8 mouse cellular contexts compared by ENCODE assay signal in the genomic region with DNA sequence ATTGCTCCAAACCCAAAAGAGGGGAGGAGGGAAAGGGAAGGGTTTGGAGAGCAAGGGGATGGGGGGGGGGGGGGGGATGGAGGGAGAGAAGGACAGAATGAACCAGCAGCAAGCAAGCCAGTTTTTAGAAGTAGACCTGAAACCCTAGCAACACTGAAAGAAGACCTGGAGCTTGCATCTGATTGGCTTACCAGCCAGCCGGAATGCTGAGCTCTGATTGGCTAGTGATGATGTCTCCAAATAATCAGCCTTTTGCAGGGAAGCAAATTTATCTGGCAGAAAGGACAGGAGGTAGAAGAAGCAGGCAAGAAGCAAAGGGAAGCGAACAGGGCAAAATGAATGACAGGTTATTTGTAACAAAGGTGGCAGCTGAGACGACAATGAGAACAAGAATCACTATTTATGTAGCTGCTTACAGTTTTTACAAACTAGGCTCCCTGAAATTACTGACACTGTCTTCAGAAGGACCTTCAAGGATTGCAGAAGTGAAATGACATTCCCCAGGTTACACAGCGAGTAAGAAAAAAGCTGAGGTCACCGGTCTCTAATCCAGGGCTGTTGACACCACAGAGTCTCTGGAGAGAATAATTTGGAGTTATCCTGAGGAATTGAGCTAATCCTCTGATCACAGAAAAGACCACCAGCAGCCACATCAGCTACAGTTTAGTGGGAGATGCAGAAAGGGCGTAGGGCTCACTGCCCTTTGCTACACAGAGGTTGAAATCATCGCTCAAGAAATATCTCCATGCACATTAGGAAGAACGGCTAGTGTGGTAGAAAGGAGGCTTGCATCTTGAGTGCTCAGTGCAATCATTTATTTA.
DNase-seq lines count a peak whose midpoint lies in the region; ATAC-seq and TF ChIP-seq lines count a peak whose summit lies in the region.

No protein-coding gene starts in this region.

- WGBS in forebrain, embryonic 11.5 days = 44% methylated on average over 8 of the region's 8 CpGs

- no peak overlapping the region for H3K27ac ChIP-seq in forebrain, embryonic 11.5 days (ENCODE audit: low read depth, low read length)

- no peak overlapping the region for H3K9ac ChIP-seq in forebrain, embryonic 11.5 days (ENCODE audit: low read length)

- H3K9me3 ChIP-seq in forebrain, embryonic 11.5 days (ENCODE audit: control insufficient read depth, low read length) = no peaks in the 10 kb centered on the region

- no peak overlapping the region for H3K4me3 ChIP-seq in forebrain, embryonic 11.5 days (ENCODE audit: low read depth, low read length)
- H3K4me3 ChIP-seq in myocyte = no peak overlapping the region

- no peaks in the 10 kb centered on the region for H3K36me3 ChIP-seq in forebrain, embryonic 11.5 days (ENCODE audit: control insufficient read depth, insufficient read depth, low read length)
- H3K36me3 ChIP-seq in myocyte (ENCODE audit: control insufficient read depth, insufficient read depth) = no peaks in the 10 kb centered on the region

- H3ac ChIP-seq in myocyte (ENCODE audit: control insufficient read depth, insufficient read length) = no peak overlapping the region

- no peaks in the 10 kb centered on the region for H3K79me2 ChIP-seq in myocyte (ENCODE audit: control insufficient read depth, insufficient read depth)

- peak; percentile 16 for DNase-seq in gastrocnemius, postnatal 14 days
- no peak for DNase-seq in gastrocnemius, postnatal 36 days
- DNase-seq in brain, embryonic 18.5 days (ENCODE audit: low read depth, low spot score) = peak; percentile 71
- peak; percentile 66 for DNase-seq in forebrain, embryonic 11.5 days (ENCODE audit: low spot score)
- DNase-seq in induced T-regulatory cell, adult 2 months (ENCODE audit: low read depth) = peak; percentile 44
- DNase-seq in left cerebral cortex, postnatal 10 days (ENCODE audit: extremely low spot score in 1 of 2, low spot score in 2 of 2) = peak; percentile 66 to 89
- peak; percentile 40 to 51 for DNase-seq in thymus, postnatal 10 days (ENCODE audit: low spot score in 2 of 2)

- intact Hi-C loops in gastrocnemius, postnatal 14 days (cut with DNase I; ENCODE audit: low total_unique reads) = loop anchor here (2.0 to 5.0 kb wide), 2 partner anchors 138 to 512 kb away; no protein-coding TSS in a partner anchor
- intact Hi-C loops in gastrocnemius, postnatal 36 days (cut with DNase I) = loop anchor here (5.0 kb wide), 1 partner anchor 143 kb away; no protein-coding TSS in a partner anchor
- intact Hi-C loops in left cerebral cortex, postnatal 10 days (cut with DNase I) = loop anchor here (5.0 kb wide), 2 partner anchors 122 to 143 kb away; no protein-coding TSS in a partner anchor

- no peaks in the 10 kb centered on the region for H3K27me3 ChIP-seq in forebrain, embryonic 11.5 days (ENCODE audit: control insufficient read depth, insufficient read depth, low read length)
- H3K27me3 ChIP-seq in myocyte (ENCODE audit: control insufficient read depth, insufficient read depth, insufficient read length) = no peaks in the 10 kb centered on the region

- no peak overlapping the region for H3K4me2 ChIP-seq in forebrain, embryonic 11.5 days (ENCODE audit: low read depth, low read length, severe bottlenecking)
- H3K4me2 ChIP-seq in myocyte (ENCODE audit: low read depth) = peak overlapping the region; percentile 57

- peaks cover 4% of the 10 kb centered on the region; the same call in 1 of the 2 replicates for H3K4me1 ChIP-seq in forebrain, embryonic 11.5 days (replicated peaks; ENCODE audit: control insufficient read depth, insufficient read depth, low read length)

- no peak for TF ChIP-seq POLR2A in myocyte (IDR thresholded peaks at IDR 0.05; ENCODE audit: insufficient read length, low read depth)

- ATAC-seq in forebrain, embryonic 11.5 days (replicated peaks; ENCODE audit: low FRiP score) = peak; percentile 81

TF ChIP-seq in myocyte, 11 proteins besides CTCF, POLR2A, EP300 and RAD21:
- TF ChIP-seq MYOD1 (IDR thresholded peaks at IDR 0.05; ENCODE audit: control insufficient read depth in 1 of 3, insufficient read length in 2 of 3, low read depth in 2 of 3) = no peak
- no peak for TF ChIP-seq POLR2AphosphoS2 (IDR thresholded peaks at IDR 0.05; ENCODE audit: insufficient read length, low read depth)
- TF ChIP-seq MYOG (IDR thresholded peaks at IDR 0.05; ENCODE audit: control insufficient read depth in 1 of 3, insufficient read depth in 1 of 3, insufficient read length in 2 of 3, low read depth in 2 of 3) = no peak
- no peak for TF ChIP-seq USF1 (IDR thresholded peaks at IDR 0.05; ENCODE audit: low read depth)

Comparison
In these comparisons a context has a peak if more than half of its experiments do, and no peak if none do; other contexts are left out.
1. DNase-seq: peak in gastrocnemius, postnatal 14 days (single experiment), brain, embryonic 18.5 days (single experiment), forebrain, embryonic 11.5 days (single experiment), induced T-regulatory cell, adult 2 months (single experiment), left cerebral cortex, postnatal 10 days (2 of 2) and thymus, postnatal 10 days (2 of 2); none in gastrocnemius, postnatal 36 days (0 of 2).